Mouse (Mus musculus): Measurements from ENCODE around the gene Olfr1247. TPM values are rescaled to one million over a fixed set of nuclear protein-coding genes. Genes with fewer than 3 reads are reported as not detected.
"Not testable (repeated sequence)": the region's sequence is repeated elsewhere in the genome, so short reads cannot be mapped to it uniquely, and the experiment has no call there.

Gene Olfr1247
- polyA plus RNA-seq (2015; fragmentation: Nextera tagmentation; extraction: Ambion mirVana): not detected in 2 replicates

- Histone ChIP-seq H3K27me3 (no peaks in the 10 kb centered on the region), H3K9me3 (no peaks in the 10 kb centered on the region), H3K4me1 (no peaks in the 10 kb centered on the region), H3K9ac (replicated peaks) (no peak within 1 kb of the TSS), H3K27ac (replicated peaks) (no peak within 1 kb of the TSS), H3K4me2 (replicated peaks) (no peak within 1 kb of the TSS), H3K36me3 (no peaks in the 10 kb centered on the region), H3K4me3 (no peak within 1 kb of the TSS)
- ATAC-seq (replicated peaks): no peak
- WGBS: 90% methylated on average over 2 of the region's 2 CpGs
Observed at GRCm38 (mm10) chr2:89614030-89614429, at the start of gene Olfr1247. Gene Olfr1247, minus strand, starts transcription at chr2:89614130.

GRCm38 (mm10) chr2:89661367-89661766, 47.4 kb upstream of the Olfr1247 start, which contains the start of gene Olfr1250:
Gene Olfr1250, minus strand, starts transcription at chr2:89661467.
- no peak for ATAC-seq (replicated peaks)
- H3K4me3 ChIP-seq: no peak within 1 kb of the TSS

GRCm38 (mm10) chr2:89634883-89635282, 21.0 kb upstream of the Olfr1247 start, which contains the start of gene Olfr1249:
Gene Olfr1249, minus strand, starts transcription at chr2:89634983.
- H3K27ac ChIP-seq (replicated peaks): no peak within 1 kb of the TSS
- WGBS: 94% methylated on average over 2 of the region's 2 CpGs
- no peak within 1 kb of the TSS for H3K4me2 ChIP-seq (replicated peaks)
- H3K4me1 ChIP-seq: no peaks in the 10 kb centered on the region
- ATAC-seq (replicated peaks): no peak
- H3K9me3 ChIP-seq: no peaks in the 10 kb centered on the region
- no peak within 1 kb of the TSS for H3K4me3 ChIP-seq
- H3K36me3 ChIP-seq: no peaks in the 10 kb centered on the region
- no peak within 1 kb of the TSS for H3K9ac ChIP-seq (replicated peaks)
- H3K27me3 ChIP-seq: no peaks in the 10 kb centered on the region

More at GRCm38 (mm10) chr2:89661367-89661766, 47.4 kb upstream of the Olfr1247 start, which contains the start of gene Olfr1250:
- no peak within 1 kb of the TSS for H3K9ac ChIP-seq (replicated peaks)
- H3K27ac ChIP-seq (replicated peaks): no peak within 1 kb of the TSS
- H3K4me1 ChIP-seq: no peaks in the 10 kb centered on the region
- H3K27me3 ChIP-seq: no peaks in the 10 kb centered on the region
- no peak within 1 kb of the TSS for H3K4me2 ChIP-seq (replicated peaks)
- H3K9me3 ChIP-seq: no peaks in the 10 kb centered on the region
- H3K36me3 ChIP-seq: no peaks in the 10 kb centered on the region

GRCm38 (mm10) chr2:89618145-89618544, 4.2 kb upstream of the Olfr1247 start, which contains the start of gene Olfr1248:
Gene Olfr1248, minus strand, starts transcription at chr2:89618245.
- ATAC-seq (replicated peaks); H3K27ac ChIP-seq (replicated peaks): not testable (repeated sequence)

GRCm38 (mm10) chr2:89593057-89593456, 20.9 kb downstream of the Olfr1247 start, which contains the start of gene Olfr1246:
Gene Olfr1246, minus strand, starts transcription at chr2:89593157.
- Histone ChIP-seq H3K36me3 (no peaks in the 10 kb centered on the region), H3K4me3 (no peak within 1 kb of the TSS), H3K27me3 (no peaks in the 10 kb centered on the region), H3K4me1 (no peaks in the 10 kb centered on the region), H3K9me3 (no peaks in the 10 kb centered on the region), H3K27ac (replicated peaks) (no peak within 1 kb of the TSS), H3K9ac (replicated peaks) (no peak within 1 kb of the TSS), H3K4me2 (replicated peaks) (no peak within 1 kb of the TSS)
- WGBS: 89% methylated on average over 2 of the region's 2 CpGs
- no peak for ATAC-seq (replicated peaks)

More at GRCm38 (mm10) chr2:89618145-89618544, 4.2 kb upstream of the Olfr1247 start, which contains the start of gene Olfr1248:
- WGBS: 95% methylated on average over 1 of the region's 1 CpGs
- H3K4me1 ChIP-seq; H3K9me3 ChIP-seq; H3K4me3 ChIP-seq; H3K36me3 ChIP-seq; H3K27me3 ChIP-seq; H3K4me2 ChIP-seq (replicated peaks); H3K9ac ChIP-seq (replicated peaks): not testable (repeated sequence)

GRCm38 (mm10) chr2:89578347-89578746, 35.6 kb downstream of the Olfr1247 start, which contains the start of gene Olfr1245:
Gene Olfr1245, minus strand, starts transcription at chr2:89578447.
- no peaks in the 10 kb centered on the region for H3K4me1 ChIP-seq
- WGBS: 80% methylated on average over 1 of the region's 1 CpGs
- no peak within 1 kb of the TSS for H3K4me2 ChIP-seq (replicated peaks)
- H3K27ac ChIP-seq (replicated peaks): no peak within 1 kb of the TSS
- no peak within 1 kb of the TSS for H3K9ac ChIP-seq (replicated peaks)
- no peaks in the 10 kb centered on the region for H3K36me3 ChIP-seq
- H3K27me3 ChIP-seq: no peaks in the 10 kb centered on the region
- ATAC-seq (replicated peaks): no peak
- H3K9me3 ChIP-seq: peaks cover 5% of the 10 kb centered on the region; the same call in 1 of the 2 replicates
- H3K4me3 ChIP-seq: no peak within 1 kb of the TSS

GRCm38 (mm10) chr2:89562706-89563105, 51.2 kb downstream of the Olfr1247 start:
- H3K36me3 ChIP-seq; ATAC-seq (replicated peaks); H3K27me3 ChIP-seq; H3K4me3 ChIP-seq; H3K27ac ChIP-seq (replicated peaks); H3K4me1 ChIP-seq; H3K4me2 ChIP-seq (replicated peaks); H3K9ac ChIP-seq (replicated peaks); H3K9me3 ChIP-seq: not testable (repeated sequence)
- WGBS: 48% methylated on average over 2 of the region's 2 CpGs

Other genes starting within 250 kb of the Olfr1247 start
- gene Olfr1234, start 249.3 kb downstream of the Olfr1247 start, polyA plus RNA-seq (2015; fragmentation: Nextera tagmentation; extraction: Ambion mirVana): not detected in 2 replicates
- gene Olfr1238, start 204.5 kb downstream of the Olfr1247 start, polyA plus RNA-seq (2015; fragmentation: Nextera tagmentation; extraction: Ambion mirVana): not detected in 2 replicates
- not detected in 2 replicates for gene Olfr1239, start 193.7 kb downstream of the Olfr1247 start, polyA plus RNA-seq (2015; fragmentation: Nextera tagmentation; extraction: Ambion mirVana)
- not detected in 2 replicates for gene Olfr1240, start 171.1 kb downstream of the Olfr1247 start, polyA plus RNA-seq (2015; fragmentation: Nextera tagmentation; extraction: Ambion mirVana)
- gene Olfr1241, start 127.0 kb downstream of the Olfr1247 start, polyA plus RNA-seq (2015; fragmentation: Nextera tagmentation; extraction: Ambion mirVana): not detected in 2 replicates
- not detected in 2 replicates for gene Olfr1242, start 115.8 kb downstream of the Olfr1247 start, polyA plus RNA-seq (2015; fragmentation: Nextera tagmentation; extraction: Ambion mirVana)
- not detected in 2 replicates for gene Olfr1243, start 82.6 kb downstream of the Olfr1247 start, polyA plus RNA-seq (2015; fragmentation: Nextera tagmentation; extraction: Ambion mirVana)
- not detected in 2 replicates for gene Olfr1245, start 35.7 kb downstream of the Olfr1247 start, polyA plus RNA-seq (2015; fragmentation: Nextera tagmentation; extraction: Ambion mirVana)
- not detected in 2 replicates for gene Olfr1246, start 21.0 kb downstream of the Olfr1247 start, polyA plus RNA-seq (2015; fragmentation: Nextera tagmentation; extraction: Ambion mirVana)
- gene Olfr1248, start 4.1 kb upstream of the Olfr1247 start, polyA plus RNA-seq (2015; fragmentation: Nextera tagmentation; extraction: Ambion mirVana): not detected in 2 replicates
- not detected in 2 replicates for gene Olfr1249, start 20.9 kb upstream of the Olfr1247 start, polyA plus RNA-seq (2015; fragmentation: Nextera tagmentation; extraction: Ambion mirVana)
- gene Olfr1250, start 47.3 kb upstream of the Olfr1247 start, polyA plus RNA-seq (2015; fragmentation: Nextera tagmentation; extraction: Ambion mirVana): not detected in 2 replicates
- not detected in 2 replicates for gene Olfr1251, start 57.8 kb upstream of the Olfr1247 start, polyA plus RNA-seq (2015; fragmentation: Nextera tagmentation; extraction: Ambion mirVana)
- gene Olfr1252, start 110.9 kb upstream of the Olfr1247 start, polyA plus RNA-seq (2015; fragmentation: Nextera tagmentation; extraction: Ambion mirVana): not detected in 2 replicates
- not detected in 2 replicates for gene Olfr1253, start 143.0 kb upstream of the Olfr1247 start, polyA plus RNA-seq (2015; fragmentation: Nextera tagmentation; extraction: Ambion mirVana)
- not detected in 2 replicates for gene Olfr1254, start 179.5 kb upstream of the Olfr1247 start, polyA plus RNA-seq (2015; fragmentation: Nextera tagmentation; extraction: Ambion mirVana)
- not detected in 2 replicates for gene Olfr1255, start 197.9 kb upstream of the Olfr1247 start, polyA plus RNA-seq (2015; fragmentation: Nextera tagmentation; extraction: Ambion mirVana)
- gene Olfr1256, start 227.4 kb upstream of the Olfr1247 start, polyA plus RNA-seq (2015; fragmentation: Nextera tagmentation; extraction: Ambion mirVana): not detected in 2 replicates
- gene Olfr48, start 234.1 kb upstream of the Olfr1247 start, polyA plus RNA-seq (2015; fragmentation: Nextera tagmentation; extraction: Ambion mirVana): not detected in 2 replicates